Mouse (Mus musculus): ENCODE results near the gene Fars2.

Fars2 gene

DNA sequence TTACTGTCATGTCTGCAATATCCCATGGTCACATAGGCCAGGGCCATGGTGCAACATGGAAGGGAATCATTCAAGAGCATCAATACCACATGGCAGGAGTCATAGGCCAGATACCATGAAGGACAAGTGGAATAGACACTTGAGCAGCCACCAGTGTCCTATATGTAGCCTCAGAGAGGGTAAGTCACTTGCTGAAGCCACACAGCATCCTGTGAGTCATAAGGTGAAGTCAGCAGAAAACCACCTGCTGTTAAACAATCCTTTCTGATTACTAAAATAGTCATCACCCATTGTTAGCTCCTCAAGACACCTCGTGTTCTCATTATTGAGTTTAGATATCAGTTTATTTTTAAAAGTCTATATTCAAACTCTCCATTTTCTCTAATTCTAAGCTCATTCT, 395.9 kb downstream of the Fars2 start:
- no peak for TF ChIP-seq GATA4 (IDR thresholded peaks at IDR 0.05; ENCODE audit: insufficient replicate concordance, low read length)

DNA sequence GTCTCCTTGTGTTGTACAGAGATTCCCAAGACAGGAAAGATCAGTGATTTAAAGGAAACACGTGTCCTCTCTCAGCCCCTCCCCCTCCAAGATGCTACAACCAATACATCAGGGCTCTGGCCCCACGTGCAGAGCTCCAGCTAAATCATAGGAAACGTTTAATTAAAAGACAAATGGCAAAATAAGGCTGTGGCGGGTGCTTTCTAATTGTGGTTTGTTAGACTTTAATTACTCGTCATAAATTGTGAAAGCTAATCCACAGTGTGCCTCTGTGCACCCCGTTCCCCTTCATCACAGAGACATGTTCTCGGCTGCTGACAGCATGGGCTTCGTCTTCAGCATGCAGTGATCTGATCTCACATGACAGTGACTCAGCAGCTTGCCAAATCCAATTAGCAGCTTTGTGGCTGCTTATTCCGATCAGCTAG, 400.9 kb downstream of the Fars2 start:
- TF ChIP-seq GATA4 (IDR thresholded peaks at IDR 0.05; ENCODE audit: insufficient replicate concordance, low read length) = no peak

DNA sequence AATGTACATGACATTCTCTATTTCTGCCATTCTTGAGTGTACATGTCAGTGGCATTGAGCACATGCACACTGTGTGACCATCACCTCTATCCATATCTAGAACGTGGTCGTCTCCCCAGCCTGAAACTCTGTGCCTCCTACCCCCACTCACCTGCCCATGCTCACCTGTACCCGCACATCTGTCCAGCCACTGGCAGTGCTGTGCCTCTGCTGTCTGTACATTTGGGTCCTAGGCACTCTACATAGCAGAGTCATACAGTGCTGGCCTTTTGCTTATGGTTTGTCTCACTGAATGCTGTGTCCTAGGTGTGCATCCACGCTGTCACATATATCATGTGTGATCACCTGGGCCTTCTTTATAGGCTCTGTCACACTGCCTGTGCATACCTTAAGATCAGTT, 410.5 kb downstream of the Fars2 start:
- no peak for TF ChIP-seq GATA4 (IDR thresholded peaks at IDR 0.05; ENCODE audit: insufficient replicate concordance, low read length)

GRCm38 (mm10) chr13:36528223-36528895, 411.1 kb downstream of the Fars2 start:
- no peak for TF ChIP-seq GATA4 (IDR thresholded peaks at IDR 0.05; ENCODE audit: insufficient replicate concordance, low read length)

GRCm38 (mm10) chr13:36529467-36530039, 412.3 kb downstream of the Fars2 start:
- TF ChIP-seq GATA4 (IDR thresholded peaks at IDR 0.05; ENCODE audit: insufficient replicate concordance, low read length) = no peak

DNA sequence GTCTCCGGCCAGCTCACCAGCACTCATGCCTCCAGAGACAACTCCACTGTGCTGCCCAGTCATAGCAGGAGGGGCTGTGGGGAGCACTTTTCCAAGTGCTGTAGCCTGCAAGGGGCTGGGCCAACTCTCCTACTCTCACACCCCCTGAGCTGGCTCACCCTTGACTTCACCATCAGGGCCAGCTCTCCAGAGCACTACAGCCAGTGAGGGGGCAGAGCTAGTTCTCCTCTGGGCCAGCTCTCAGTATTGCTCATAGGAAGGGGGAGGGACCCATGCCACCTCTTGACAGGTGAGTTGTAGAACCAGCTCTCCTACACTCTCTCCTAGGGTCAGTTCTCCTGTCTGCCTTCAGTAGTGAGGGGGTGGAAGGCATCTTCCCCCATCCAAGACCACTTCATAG, 413.6 kb downstream of the Fars2 start:
- TF ChIP-seq GATA4 (IDR thresholded peaks at IDR 0.05; ENCODE audit: insufficient replicate concordance, low read length) = no peak

DNA sequence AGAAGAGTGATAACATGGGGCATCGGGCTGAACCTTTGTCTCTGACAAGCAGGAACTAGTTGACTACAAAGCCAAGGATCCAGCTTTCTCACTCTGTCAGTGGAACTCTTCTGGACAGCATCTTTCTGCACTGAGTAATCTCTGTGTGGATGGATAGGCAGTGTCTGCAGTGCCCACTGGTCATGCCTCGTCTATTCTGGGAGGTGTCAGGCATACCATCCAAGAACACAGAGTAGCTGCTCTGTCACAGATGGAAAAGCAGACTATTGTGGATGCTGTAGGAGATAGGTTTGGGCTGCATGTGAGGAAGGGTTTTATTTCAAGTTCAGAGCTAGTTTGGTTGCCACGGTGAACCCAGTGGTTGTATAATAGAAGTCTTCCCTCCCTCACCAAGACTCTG, 414.7 kb downstream of the Fars2 start:
- no peak for TF ChIP-seq GATA4 (IDR thresholded peaks at IDR 0.05; ENCODE audit: insufficient replicate concordance, low read length)

DNA sequence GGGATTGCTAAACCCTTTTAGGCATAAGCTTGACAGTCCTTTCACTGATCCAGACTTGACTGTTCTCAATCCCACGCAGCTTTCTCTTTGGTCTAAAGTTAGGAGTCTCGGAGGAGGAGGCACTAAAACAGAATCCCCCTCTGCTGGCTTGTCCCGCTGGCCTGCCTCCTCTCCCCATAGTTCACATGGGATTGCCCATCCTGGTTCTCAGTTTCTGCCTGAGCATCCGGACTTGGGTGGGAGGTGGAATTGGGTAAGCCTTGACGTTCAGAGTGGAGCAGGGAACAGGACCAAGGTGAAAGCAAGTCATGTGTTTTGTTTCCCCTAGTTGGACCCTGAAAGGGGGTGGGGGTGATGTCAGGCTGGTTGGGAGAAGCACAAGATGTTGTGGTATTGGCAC, 415.9 kb downstream of the Fars2 start:
- no peak for TF ChIP-seq GATA4 (IDR thresholded peaks at IDR 0.05; ENCODE audit: insufficient replicate concordance, low read length)

DNA sequence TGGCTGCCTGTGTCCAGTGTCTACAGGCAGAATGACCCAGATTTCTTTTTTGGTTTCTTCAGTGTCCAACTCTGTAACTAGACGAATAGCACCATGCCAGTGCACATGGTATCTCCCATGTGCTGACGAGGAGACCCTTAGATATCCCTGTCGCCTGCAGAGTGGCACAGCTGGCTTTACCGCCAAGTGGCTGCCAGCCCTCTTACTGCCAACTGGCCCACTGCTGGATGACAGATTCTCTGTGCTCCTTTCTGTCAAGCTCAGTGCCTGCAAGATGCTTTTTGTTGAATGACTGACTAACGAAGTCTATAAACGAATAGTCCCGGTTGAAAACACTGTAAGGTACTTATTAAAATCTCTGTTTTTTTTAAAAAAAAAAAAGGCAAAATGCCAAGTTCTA, 416.3 kb downstream of the Fars2 start:
- TF ChIP-seq GATA4 (IDR thresholded peaks at IDR 0.05; ENCODE audit: insufficient replicate concordance, low read length) = no peak

DNA sequence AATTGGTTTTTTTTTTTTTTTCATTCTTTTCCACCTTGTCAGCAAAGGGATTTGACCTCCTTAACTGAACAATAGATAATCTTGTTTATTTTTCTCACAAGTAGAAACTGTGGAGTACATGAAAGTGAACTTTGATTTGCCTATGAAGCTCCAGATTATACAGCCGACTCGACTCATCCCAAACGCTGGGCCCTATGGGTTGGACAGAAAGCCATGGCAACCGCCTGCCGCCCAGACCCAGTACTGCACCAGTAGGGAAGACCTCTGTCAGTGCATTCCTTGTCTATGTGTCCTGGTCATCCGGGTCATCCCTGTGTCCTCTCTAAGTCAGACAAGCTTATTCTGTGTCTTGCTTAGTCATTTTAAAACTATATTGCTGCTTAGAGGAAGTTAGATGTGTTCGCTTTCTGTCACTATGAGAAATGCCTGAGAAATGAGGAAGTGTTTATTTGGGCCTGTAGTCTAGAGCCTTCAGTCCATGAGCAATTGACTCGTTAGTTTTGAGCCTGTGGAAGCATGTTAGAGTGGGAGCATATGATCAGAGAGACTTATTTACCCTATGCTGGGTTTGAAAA, 416.8 kb downstream of the Fars2 start:
- no peak; the same call in 1 of the 2 replicates for TF ChIP-seq GATA4 (IDR thresholded peaks at IDR 0.05; ENCODE audit: insufficient replicate concordance, low read length)

DNA sequence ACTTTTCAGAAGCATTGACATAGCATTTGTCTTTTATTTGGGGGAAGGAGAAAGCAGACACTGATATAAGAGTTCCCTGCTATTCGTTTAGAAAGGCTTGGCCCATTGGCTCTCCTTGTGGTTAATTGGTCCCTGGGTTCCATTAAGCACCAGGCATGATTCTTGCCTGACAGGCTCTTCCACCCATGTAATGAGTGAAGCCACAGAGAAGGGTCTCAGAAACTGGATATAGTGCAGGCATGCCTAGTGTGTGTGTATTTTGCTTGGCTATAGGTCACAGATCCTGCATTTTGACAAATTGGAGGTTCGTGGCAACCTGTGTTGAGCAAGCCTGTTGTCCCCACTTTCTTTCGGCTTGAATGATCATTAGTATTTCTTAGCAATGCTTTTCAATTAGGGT, 420.4 kb downstream of the Fars2 start:
- TF ChIP-seq GATA4 (IDR thresholded peaks at IDR 0.05; ENCODE audit: insufficient replicate concordance, low read length) = no peak

DNA sequence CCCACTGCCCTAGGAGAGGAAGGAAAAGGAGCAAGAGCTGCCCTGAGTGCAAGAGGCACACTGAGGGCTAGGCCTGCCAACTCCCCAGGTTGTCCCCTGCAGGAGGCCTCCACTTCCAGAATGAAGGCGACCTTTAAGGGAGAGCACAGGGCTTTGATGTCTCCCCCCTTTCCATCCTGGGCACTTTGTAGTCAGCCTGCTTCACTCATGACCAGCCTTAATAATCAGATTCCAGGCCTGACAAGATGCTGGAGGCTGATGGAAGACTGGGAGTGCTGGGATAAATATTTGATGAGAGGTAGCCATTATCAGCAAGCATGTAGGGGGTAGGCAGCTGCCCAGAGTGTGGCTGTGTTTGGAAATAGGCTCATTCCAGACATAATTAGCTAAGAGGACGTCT, 421.2 kb downstream of the Fars2 start:
- no peak for TF ChIP-seq GATA4 (IDR thresholded peaks at IDR 0.05; ENCODE audit: insufficient replicate concordance, low read length)

DNA sequence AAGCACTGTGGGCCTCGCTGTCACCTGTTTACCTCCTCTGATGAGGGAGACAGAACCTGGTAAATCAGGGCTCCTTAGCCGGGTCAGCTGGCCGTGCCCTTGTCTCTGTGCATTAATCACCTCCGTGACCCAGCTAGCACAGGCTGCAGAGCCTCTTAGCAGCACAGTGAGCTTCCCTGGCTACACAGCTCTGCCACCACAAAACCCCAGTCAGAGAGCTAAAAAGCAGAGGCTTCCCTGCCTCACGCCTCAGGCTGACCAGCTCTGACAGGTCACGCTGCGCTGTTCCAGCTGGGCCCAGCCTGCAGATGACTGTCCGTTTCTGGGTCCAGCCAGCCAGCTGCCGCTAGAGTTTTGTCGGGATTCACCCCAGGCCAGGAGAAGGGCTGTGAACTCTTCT, 423.0 kb downstream of the Fars2 start:
- no peak for TF ChIP-seq GATA4 (IDR thresholded peaks at IDR 0.05; ENCODE audit: insufficient replicate concordance, low read length)

- TF ChIP-seq GATA4 (IDR thresholded peaks at IDR 0.05; ENCODE audit: insufficient replicate concordance, low read length) = no peak
These were observed 424.1 kb downstream of the Fars2 start for GRCm38 (mm10) chr13:36541287-36541780.

GRCm38 (mm10) chr13:36550694-36551093, 433.5 kb downstream of the Fars2 start:
- TF ChIP-seq GATA4 (IDR thresholded peaks at IDR 0.05; ENCODE audit: insufficient replicate concordance, low read length) = no peak

DNA sequence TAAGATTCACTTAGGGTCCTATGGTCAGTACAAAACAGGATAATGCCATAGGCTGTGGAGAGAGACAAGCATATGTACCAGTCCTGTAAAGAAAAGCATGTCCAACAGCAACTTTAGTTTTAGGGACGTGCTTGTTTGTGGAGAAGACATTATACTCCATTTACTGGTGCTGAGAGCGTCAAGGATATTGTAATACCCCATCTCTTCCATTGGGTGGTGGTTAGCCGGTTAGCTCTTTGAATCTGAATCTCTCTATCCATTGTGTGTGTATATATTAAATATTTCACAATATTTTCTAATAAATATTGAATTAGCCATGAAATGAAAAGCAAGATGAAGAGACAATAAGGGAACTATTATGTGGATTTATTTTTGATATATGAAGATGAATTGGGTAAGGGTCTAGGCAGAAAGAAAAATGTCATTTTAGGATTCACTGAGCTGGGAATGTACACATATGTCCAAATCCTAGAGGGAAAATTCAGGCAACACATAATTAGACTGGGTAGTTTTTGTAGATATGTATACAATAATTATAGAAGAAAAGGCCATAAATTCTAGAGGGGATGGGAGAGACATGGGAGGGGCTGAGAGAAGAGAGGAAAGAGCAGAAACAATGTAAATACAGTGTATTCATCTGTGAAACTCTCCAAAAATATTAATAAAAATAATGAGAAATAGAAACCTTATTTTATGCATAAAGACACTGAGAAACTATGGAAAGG, 435.5 kb downstream of the Fars2 start:
- TF ChIP-seq GATA4 (IDR thresholded peaks at IDR 0.05; ENCODE audit: insufficient replicate concordance, low read length) = no peak

Measured in liver, adult (tissue).